Mouse (Mus musculus) thymus, adult 2 months (tissue): Measurements from ENCODE around the gene Odaph.

Experiments used
- CTCF ChIP-seq: fragments of 200-500 bp; IDR thresholded peaks from 2 replicates; pipeline ENCODE4 v1.5.1; 2012; ENCODE audit warnings: mild to moderate bottlenecking, control low read depth, low read length, moderate library complexity, borderline replicate concordance; ENCODE audit not compliant: control insufficient read depth, poor library complexity, insufficient read depth; ENCODE audit errors: extremely low read depth
- POLR2A ChIP-seq: fragments of 200-500 bp; IDR thresholded peaks from 2 replicates; pipeline ENCODE4 v1.6.1; 2012; ENCODE audit warnings: mild to moderate bottlenecking, low read length, control low read depth, moderate library complexity; ENCODE audit not compliant: control insufficient read depth, poor library complexity, insufficient read depth; ENCODE audit errors: extremely low read depth

GRCm38 (mm10) chr5:91975758-91976157 lies 11.5 kb upstream of the Odaph start:
- TF ChIP-seq POLR2A: no peak
- no peak for TF ChIP-seq CTCF
